Mouse (Mus musculus) CD4-positive helper T cell, adult 2 months (primary cell): ENCODE results near the gene Bmp4.

Experiments used
- DNase-seq: peaks from one replicate; pipeline ENCODE4 v3.0.0-alpha.2; 2012; ENCODE audit warnings: low read depth, missing footprints, low spot score

The Bmp4 gene

GRCm38 (mm10) chr14:46390249-46390775, at the start of gene Bmp4:
Gene Bmp4 (minus strand): TSS chr14:46390669.
- DNase-seq: no peak

- no peak for DNase-seq
These were observed 49.1 kb upstream of the Bmp4 start for GRCm38 (mm10) chr14:46439461-46440048.

GRCm38 (mm10) chr14:46436471-46437090, 46.1 kb upstream of the Bmp4 start:
- no peak for DNase-seq

DNA sequence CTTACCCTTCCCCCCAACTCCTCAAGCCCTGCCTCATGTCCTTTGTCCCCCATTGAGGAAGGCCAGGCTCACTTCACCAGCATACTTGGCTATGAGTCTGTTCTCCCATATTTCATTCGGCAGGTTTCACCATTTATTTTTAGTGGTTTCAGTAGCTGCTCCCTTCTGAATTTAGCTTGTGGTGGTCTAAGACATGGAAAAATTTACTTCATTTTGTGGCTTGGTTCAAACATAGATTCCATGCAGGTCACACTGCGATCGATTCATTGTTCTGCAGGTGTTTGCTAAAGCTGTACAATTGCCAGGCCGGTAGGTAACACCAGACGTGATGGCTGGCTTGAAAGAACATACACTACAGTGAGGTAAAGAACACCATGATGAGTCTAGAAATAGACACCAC, 39.8 kb upstream of the Bmp4 start:
- DNase-seq: no peak

GRCm38 (mm10) chr14:46427251-46427650, 36.8 kb upstream of the Bmp4 start:
- no peak for DNase-seq

- DNase-seq: no peak
These were observed 31.4 kb upstream of the Bmp4 start for GRCm38 (mm10) chr14:46421823-46422222.

DNA sequence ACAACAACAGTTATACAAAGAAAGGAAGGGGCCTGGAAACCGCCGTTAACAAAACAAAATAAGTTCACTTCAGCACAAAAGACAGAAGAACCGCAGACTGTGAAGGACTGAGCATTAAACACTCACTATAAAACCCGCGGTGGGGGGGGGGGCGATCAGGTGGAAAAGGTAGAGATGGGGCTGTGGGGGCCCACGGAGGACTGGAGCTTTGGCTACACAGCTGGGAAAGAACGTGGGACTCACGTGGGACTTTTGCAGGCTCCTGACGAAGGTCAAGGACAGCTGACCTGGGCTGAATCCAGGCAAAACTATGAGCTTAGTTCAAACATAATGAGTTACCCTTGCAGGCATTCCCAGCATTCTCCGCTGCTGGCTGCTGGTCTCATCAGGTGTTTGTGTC, 28.8 kb upstream of the Bmp4 start:
- DNase-seq: no peak

- DNase-seq: no peak
These were observed 28.1 kb upstream of the Bmp4 start for GRCm38 (mm10) chr14:46418371-46419097.

DNA sequence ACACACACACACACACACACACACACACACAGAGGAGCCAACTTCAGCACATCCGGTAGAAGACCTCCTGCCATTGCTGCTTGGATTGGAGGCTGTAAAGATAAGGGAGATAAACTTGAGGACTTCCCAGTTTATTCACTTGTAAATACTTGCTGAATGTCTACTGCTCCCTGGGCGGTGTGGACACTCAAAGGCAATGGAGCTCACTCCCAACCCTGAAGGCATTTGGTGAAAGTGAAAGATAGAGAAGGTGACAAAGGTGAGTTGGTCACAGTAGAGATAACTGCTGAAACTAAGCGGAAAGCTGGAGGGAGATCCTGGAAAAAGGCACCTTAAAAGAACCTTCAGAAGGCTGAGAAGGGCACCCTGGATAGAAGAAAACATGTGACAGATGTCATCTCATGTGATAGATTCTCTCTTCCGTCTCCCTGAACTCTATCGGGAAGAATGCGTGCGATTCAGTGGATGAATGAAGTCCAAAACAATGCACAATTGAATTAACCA, 22.1 kb upstream of the Bmp4 start:
- no peak for DNase-seq

- no peak for DNase-seq
These were observed 20.2 kb upstream of the Bmp4 start for GRCm38 (mm10) chr14:46410557-46411120.

DNA sequence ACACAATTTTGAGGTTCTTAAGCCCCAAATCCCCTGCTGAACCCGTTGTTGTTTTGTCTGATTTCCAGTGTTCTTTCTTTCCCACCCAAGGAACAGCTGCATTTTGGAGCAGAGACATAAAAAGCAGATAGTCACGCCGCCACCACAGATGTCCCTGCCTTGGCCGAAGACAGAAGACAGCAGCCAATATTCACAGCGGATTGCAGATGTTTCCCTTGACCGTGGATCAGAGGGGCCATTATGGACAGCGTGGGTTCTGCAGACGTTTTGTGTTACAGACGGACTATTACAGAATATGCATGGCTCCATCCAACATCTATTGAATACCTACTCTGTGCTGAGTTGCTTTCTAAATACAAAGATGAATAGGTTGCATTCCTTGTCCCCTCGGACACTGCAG, 18.5 kb upstream of the Bmp4 start:
- no peak for DNase-seq

- DNase-seq: no peak
These were observed 17.9 kb upstream of the Bmp4 start for GRCm38 (mm10) chr14:46408319-46408718.

GRCm38 (mm10) chr14:46399925-46400324, 9.5 kb upstream of the Bmp4 start:
- DNase-seq: no peak

- DNase-seq: no peak
These were observed 7.7 kb upstream of the Bmp4 start for GRCm38 (mm10) chr14:46398091-46398695.

GRCm38 (mm10) chr14:46391621-46392170, 1.2 kb upstream of the Bmp4 start:
- no peak for DNase-seq

DNA sequence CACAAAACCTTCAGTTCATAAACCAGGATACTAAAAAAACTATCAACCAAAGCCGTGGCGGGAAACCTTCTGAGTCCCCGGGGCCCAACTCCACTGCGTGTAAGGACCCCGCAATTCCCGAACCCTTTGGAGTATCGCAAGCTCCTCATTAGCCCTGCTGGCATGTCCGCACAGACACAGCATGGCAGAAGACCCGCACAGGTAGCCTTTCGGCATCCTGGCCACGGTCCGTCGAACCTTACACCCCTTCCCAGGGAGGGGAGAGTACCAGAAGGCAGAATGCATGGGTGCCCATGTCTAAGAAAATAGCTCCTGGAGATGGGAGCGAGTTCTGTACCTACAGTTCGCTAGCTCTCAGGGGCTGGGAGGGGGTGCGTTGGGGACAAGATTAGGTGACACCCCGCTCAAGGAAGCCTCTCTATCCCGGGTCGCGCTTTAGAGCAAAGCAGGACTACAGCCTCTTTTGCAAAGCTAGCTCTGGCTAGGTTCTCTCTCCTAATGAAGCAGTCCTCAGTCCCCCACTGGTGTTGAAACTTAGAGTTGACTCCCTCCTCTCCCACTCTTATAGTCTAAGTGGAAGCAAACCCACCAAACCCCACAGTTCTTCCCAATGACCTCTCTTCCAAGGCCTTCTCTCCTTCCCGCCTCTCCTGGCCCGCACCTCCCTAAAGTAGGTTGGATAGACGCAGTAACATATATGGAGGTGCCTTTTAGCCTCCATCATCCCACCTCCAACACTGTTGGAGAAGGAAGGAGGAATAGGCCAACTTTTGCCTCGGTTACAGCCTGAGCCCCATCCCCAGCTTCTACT, 826 bp downstream of the Bmp4 start:
- DNase-seq: no peak

DNA sequence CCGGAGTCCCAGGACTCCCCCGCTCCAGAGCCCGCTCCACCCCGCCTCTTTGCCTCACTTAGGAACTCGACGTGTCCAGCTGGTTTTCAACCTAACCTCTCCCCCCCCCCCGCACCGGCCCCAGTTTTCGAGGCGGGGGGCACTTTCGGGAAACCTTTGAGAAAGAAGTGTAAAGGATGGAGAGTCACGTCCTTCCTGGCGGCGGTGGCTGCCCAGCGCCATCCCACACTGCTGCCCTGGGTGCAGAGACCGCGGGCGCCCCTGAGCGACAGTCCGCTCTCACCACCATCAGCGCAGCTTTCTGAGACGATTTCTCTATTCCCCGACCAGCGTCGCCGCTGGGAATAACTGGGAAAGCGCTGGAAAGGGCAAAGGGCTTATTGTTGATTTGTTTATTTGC, 1.8 kb downstream of the Bmp4 start:
- no peak for DNase-seq

DNA sequence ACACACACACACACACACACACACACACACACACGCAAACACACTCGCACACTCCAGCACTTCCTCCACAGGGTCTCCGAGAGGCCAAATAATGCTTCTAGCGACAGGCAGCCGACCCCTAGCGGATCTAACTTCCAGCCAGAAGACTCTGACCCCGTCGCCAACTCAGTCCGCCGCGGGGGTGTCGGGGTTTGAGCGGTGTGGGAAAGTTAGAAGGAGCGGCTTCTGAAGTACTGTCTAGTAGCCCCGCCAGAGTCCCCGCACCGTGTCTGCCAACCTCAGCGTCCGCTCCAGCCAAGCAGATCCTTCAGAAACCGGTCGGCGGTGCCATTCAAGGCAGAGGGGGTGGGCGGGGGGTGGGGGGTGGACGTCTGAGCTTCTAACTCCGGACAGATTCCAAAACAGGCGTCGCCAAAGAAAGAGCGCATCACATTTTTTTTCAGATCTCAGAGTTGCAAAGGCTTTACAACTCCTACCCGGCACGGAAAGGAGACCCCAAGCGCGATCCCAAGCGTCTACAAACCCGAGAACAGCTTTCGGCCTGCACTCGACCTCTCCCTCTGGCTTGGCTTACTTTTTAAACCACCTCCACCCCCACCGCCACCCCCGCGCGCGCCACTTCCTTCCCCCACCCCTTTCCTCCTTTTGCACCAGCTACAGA, 2.5 kb downstream of the Bmp4 start:
- no peak for DNase-seq

DNA sequence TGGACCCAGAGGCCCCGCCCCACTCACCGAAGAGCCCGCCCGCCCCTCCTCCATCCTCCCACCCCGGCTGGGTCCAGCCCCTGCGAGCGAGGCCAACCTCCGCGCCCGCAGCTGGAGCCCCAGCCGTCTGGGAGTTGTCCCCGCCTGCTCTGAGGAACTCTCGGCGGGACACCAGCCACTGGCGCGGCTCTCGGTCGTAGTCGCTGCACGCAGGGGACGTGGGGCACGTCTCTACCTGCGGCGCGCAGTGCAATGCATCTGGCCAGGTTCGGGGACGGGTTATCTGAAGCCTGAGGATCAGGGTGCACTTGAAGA, 3.2 kb downstream of the Bmp4 start:
- no peak for DNase-seq
